Mouse (Mus musculus): ENCODE data around the gene Nprl3.

Gene Nprl3

DNA sequence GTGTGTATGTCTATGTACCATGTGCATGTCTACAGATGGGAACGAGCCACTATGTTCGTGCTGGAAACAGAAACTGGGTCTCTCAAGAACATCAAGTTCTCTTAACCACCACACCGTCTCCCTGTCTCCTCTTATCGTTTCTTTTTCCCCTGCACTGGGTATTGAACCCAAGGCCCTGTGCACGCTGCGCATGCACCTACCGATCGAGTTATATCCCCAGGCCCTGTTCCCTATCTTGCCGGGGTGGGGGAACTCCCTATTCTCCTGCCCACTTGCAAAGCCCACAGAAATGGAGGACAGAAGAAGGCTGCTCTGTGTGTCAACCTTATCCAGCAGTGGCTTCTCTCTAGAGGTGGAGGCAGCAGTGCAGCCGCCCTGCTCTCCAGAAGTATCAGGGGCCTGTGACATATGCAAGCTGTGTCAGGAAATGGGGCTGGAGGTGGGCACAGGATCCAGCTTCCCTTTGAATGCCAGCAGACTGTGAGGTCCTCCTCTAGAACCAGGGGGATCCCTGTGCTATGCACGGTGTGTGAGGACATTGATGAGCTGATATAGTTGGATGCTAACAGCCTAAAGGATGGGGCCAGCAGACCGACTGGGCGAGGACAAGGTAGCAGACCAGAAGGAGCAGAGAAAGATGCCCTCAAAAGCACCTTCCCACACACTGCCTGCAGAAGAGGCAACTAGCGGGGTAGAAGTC lies 69.1 kb downstream of the Nprl3 start:
- DNase-seq (ENCODE audit: low read depth, low spot score), result no peak

DNA sequence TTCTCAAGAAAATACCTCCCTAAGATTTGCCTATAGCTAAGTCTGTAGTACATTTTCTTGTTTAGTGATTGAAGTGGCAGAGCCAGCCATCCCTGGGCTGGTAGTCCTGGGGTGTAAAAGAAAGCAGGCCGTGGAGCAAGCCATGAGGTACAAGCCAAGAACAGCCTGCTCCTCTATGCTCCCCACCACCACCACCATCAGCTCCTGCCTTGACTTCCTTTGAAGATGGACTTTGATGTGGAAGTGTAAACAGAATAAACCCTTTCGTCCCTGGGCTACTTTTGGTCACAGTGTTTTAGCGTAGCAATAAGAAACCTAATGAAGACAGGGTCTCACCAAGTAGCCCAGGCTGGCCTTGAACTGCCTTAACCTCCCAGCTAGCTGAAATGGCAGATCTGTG lies 69.7 kb downstream of the Nprl3 start:
- DNase-seq (ENCODE audit: low read depth, low spot score), result no peak

DNA sequence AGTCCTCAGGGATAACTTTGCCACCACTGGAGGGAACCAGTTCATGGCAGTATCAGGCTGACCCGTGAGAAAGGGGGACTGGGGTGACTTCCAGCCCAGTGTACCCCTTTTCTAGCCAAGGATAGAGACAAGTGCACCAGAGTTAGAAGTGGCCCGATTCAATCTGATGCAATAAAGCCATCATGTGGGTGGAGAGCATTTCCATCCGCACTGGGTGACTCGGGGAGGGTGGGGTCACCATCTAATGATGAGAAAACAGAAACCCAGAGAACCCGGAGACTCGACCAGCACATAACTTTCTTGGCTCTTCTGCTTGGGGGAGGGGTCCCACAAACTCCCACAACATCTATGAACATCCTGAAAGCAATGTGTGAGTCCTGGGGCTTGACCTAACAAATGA lies 70.8 kb downstream of the Nprl3 start:
- no peak for DNase-seq (ENCODE audit: low read depth, low spot score)

DNA sequence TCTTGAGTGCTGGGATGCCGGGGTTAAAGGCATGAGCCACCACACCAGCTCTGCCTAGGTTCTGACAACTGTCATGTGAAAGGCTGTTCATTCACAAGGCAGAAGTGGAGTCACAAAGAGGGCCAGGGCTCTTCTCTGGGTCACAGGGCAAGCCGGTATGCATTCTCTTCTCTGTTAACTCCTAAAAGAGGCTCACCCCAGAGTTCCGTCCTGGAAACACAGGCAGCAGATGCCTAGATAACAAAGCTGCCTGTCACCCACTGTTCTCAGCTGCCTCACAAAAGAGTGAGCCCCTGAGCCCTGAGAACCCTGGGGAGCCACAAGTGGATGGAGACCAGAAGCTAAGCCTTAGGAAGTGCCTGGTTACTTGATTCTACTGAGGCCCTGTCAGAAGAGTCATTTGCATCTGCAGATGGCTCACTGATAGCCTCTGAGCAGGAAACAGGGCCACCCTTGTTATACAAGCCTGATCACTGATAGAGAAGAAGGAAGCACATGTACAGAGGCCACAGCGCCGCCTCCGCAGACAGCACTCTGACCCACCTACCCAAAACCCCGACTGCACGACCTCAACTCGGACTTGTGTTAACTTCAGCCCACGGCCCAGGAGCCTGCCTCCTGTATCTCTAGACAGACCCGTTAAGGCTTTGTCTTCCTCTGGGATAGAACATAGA lies 71.5 kb downstream of the Nprl3 start:
- DNase-seq (ENCODE audit: low read depth, low spot score), result peak; percentile 54

DNA sequence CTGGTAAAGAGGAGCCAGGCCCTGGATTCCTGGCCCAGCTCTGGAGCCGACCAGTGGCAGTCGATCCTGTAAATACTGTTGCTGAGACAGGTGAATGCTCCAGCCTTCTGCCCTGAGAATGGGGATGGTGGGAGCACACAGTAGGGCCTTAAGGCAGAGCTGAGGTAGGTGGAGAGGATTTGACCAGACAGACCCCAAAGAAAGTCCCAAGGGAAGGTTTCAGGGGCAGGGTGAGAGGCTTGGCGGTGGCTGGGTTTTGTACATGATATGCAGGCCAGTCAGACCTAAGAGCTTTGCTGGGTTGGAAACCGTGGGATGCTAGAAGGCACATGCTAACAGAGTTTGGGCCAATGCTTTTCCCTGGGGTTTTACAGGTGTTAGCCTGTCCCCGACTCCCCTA lies 72.9 kb downstream of the Nprl3 start:
- no peak for DNase-seq (ENCODE audit: low read depth, low spot score)

DNA sequence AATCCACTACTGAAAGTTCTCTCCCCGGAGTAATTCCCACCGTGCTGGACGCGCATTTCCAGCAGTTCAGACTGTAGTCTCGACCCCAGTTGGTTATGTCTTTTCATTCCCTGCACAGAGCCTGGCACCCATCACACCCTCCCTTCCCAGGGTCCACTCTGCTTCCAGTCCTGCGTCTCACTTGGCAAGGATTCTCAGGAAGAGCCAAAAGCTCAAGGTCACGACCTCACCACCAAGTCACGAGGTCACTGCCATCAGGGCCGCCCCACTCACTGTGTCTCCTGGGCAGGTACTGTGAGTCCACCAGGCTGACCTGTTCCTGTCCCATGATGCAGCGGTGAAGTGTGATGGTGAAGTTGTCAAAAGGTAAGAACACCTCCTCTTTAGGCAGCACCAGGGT lies 73.4 kb downstream of the Nprl3 start:
- DNase-seq (ENCODE audit: low read depth, low spot score), result no peak

DNA sequence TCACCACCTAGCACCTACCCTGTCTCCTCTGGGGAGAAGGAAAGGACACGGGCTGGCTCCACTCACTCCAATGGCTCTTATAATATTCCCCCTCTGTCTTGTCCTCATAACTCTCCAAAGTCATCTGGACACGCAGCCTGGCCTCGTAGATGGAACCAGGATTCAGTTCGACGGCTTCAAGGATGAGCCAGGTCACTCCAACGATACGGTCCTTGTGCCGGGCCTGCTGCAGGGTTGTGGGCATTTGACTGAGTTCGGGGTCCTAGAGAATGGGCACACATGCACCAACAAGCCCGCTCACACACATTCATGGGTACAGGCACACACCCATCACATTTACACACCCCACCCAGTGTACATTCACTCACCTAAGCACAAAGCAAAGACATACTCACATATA lies 74.4 kb downstream of the Nprl3 start:
- DNase-seq (ENCODE audit: low read depth, low spot score), result no peak

DNA sequence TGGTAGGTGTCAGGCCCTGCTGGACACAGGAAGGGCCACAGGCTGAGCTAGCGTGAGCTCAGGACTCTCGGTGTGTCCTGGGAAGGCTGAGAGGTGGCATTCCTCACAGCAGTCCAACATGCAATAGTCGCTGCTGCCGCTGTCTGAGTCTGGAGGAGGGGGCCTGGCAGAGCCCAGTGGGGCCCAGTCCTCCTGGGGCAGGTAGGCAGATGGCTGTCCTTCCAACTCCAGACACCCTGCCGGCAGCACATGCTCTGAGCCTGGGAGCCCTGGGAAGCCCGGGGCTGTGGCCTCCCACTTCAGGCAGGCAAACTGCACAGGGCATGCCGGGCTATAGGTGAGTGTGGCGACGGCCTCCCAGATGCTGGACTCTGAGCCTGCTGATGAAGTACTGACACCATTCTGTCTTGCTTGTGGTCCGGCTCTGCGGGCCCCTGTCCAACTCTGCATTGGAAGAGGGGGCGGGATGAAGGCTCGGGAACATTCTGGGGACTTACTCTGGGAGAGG lies 76.8 kb downstream of the Nprl3 start:
- DNase-seq (ENCODE audit: low read depth, low spot score), result no peak

DNA sequence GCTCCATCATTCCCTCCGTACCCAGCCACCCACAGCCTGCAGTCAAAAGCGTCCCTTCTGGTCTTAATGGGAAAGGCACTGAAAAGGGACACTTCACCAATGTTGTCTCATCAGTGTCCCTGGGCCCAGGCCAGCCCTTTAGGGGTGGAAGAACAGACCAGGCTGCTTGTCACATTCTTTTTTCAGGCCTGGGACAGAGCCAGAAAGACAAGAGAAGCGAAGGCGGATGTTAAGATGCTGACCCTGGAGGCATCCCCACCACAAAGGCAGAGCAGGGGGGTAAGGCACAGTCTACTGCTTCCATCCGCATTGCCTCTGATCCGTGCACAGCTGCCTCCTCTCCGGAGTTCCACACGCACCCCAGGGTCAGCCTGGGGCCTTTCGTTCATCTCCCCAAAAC lies 77.4 kb downstream of the Nprl3 start:
- DNase-seq (ENCODE audit: low read depth, low spot score), result no peak

DNA sequence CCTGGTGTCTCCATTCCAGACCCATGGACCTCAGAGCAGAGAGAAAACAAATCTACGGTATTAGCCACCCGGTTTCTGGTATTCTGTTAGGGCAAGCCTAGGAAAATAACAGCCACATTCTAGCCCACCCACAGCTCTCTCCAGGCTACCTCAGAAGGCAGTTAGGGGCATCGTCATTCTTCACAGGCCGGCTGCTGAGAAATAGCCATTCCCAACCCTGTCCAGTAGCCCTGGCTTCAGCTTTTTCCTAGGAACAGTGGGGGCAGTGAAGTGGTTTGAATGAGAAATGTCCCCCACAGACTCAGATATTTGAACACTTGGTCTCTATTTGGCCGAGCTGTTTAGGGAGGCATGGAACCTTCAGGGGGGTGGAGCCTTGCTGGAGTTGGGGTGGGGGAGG lies 78.1 kb downstream of the Nprl3 start:
- no peak for DNase-seq (ENCODE audit: low read depth, low spot score)

DNA sequence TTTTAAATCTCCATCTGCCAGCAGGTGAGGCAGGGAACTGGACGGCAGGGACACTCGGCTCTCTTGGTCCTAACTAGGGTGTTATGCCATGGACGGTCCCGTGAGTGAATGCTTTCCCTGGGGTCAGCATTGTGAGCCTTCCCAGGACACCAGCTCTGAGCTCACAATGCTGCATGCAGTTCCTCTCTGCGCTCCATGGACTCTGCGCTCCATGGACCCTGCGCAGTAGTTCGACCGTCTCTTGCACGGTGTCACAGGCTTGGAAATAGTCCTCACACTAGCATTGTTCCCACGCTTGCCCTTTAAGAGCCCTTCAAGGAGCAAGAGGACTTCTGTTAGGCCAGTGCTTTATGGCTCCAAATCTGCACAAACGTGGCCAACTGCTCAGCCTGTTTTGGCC lies 78.6 kb downstream of the Nprl3 start:
- no peak for DNase-seq (ENCODE audit: low read depth, low spot score)

DNA sequence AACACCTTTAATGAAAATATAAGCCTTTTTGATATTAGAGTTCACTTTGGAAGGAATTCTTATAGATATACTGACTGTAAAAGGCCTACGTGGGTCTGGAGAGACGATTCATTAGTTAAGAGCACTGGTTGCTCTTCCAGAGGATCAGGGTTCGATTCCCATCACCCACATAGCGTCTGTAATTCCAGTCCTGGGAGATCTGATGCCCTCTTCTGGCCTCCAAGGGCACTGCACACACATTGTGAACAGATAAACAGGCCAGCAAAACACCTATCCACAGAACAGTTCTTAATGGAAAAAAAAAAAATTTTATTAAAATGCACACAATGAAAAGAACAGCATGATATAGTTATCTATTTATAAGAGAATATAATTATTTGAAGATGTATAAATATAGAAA lies 80.3 kb downstream of the Nprl3 start:
- DNase-seq (ENCODE audit: low read depth, low spot score), result no peak

DNA sequence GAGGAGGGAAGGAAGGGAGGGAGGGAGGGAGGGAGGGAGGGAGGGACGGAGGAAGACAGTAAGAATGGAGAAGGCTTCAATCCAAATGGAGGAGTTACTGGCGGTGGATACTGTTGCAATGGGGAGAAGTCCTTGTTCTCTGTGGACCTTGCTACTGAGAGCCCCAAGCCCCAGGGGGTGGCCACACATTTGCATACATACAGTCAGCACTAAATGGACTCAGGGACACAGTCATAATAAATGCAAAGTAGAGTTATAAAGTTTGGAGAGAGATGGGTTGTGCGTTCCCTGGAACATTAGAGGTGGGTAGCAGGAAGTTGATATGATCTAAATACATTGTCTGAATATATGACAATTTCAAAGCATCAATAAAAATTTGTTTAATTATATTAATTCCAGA lies 81.5 kb downstream of the Nprl3 start:
- no peak for DNase-seq (ENCODE audit: low read depth, low spot score)

DNA sequence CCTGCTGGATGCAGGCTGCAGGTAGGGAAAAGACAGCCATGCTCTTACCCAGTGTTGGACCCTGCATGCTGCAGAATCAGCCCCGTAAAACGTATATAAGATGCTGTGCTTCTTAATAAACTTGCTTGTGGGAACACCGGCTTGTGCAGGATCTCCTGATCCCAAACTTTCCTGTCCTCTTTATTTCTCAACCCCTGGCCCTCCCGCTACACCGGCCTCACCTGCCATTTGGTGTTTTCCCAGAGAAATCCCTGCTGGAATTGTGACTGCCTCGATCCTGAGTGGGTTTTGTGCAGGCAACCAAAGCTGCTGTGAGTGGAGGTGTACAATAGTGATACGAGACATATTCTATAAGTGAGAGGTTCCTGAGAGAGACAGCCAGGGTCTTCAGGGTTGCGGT lies 83.0 kb downstream of the Nprl3 start:
- no peak for DNase-seq (ENCODE audit: low read depth, low spot score)

DNA sequence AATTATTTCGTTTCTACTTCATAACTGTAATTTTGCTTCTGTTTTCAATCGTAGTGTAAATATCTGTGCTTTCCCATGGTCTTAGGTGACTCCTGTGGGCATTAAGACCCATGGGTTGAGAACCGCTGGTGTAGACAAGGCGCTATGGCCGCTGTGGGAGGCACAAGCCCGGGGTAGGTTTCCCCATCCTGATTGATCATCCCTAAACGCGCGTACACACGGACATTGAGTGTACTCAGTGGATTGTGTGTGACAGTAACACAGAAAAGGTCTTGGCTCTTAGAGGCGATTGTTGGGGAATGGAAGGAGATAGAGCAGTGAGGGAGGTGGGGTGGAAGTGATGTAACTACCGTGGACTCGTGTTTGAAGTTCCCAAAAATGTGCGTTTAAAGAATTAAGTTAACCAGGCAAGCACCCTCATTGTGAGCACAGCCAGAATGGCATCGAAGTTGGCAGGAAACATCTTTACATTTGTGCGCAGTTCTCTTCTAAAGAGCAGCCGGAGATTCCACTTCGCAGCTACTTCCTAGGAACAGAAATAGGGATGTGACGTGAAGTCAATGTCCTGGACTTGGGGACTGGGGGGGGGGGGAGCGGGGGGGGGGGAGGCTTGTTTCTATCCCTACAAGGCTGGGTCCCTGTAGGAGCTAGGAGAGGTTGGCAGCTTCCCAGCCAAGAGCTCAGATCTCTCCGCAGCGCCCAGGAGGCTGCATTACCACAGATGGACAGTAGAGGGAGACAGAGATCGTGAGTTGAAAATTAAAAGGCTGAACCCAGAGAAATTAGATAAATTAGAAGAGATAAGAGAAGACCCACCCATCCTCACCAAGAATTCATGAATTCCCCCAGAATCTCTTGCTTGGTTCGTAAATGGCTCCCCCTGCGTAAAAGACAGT lies 85.3 kb downstream of the Nprl3 start:
- peak; percentile 68 for DNase-seq (ENCODE audit: low read depth, low spot score)

DNA sequence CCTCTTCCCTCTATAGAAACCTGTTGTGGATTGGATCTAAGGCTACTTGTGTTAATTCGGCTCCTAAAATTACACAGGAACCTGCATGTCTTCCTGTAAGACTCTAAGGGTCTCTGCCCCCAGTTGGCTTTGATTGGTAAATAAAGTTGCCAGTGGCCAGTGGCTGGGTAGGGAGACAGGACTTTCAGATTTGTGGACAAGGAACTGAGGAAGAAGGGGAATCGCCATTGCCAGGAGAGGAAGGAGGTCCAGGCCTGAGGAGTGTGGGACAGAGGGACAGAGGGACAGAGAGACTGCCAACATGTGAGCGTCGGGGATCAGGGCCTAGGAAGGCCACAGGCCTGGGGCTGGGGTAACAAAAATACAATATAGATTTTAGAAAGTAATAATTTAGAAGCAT lies 86.3 kb downstream of the Nprl3 start:
- DNase-seq (ENCODE audit: low read depth, low spot score), result no peak

DNA sequence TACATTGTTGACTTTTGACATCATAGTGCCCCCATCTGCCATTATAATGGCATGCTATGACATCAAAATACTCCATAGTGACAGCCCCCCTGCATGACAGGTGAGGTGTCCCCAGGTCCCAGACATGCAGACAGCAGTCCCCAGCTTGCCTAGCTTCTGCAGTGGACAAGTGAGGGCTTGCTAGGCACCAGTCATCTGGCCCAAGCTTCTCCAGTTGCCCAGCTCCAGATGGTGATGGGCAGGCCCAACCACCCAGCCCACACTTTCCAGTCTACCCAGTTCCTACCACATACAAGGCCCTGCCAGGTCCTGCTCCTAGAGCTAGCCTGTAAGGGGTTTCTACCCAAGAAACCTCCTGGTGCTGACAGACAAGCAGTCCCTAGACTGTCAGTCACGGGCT lies 89.0 kb downstream of the Nprl3 start:
- no peak for DNase-seq (ENCODE audit: low read depth, low spot score)
